Mouse (Mus musculus) kidney, postnatal 0 days (tissue): Measurements from ENCODE around the gene Gpr160. TPM values are rescaled to one million over a fixed set of nuclear protein-coding genes. Genes with fewer than 3 reads are reported as not detected.
"Not testable (repeated sequence)": the region's sequence is repeated elsewhere in the genome, so short reads cannot be mapped to it uniquely, and the experiment has no call there.

Experiments used
- ATAC-seq: fragments of 200-750 bp; cut with Nextera tagmentation; replicated peaks from 2 replicates; pipeline ENCODE4 v1.8.0; 2017; ENCODE audit warnings: low read depth, moderate number of reproducible peaks, moderate TSS enrichment, moderate library complexity; ENCODE audit not compliant: low FRiP score
- DNase-seq: peaks from one replicate; pipeline ENCODE4 v3.0.0-alpha.2; 2016; ENCODE audit warnings: low spot score
- H3K27ac ChIP-seq: fragments of 300-500 bp; sonication (generic); 2 replicates; pipeline ENCODE4 v1.5.1; 2014; ENCODE audit warnings: mild to moderate bottlenecking
- H3K27me3 ChIP-seq: fragments of 300-500 bp; sonication (generic); 2 replicates; pipeline ENCODE4 v1.6.1; 2014; ENCODE audit warnings: low read length, mixed read lengths; ENCODE audit not compliant: insufficient read depth
- H3K36me3 ChIP-seq: fragments of 300-500 bp; sonication (generic); 2 replicates; pipeline ENCODE4 v1.6.1; 2014; ENCODE audit warnings: low read length, mixed read lengths; ENCODE audit not compliant: insufficient read depth
- H3K4me1 ChIP-seq: fragments of 300-500 bp; sonication (generic); replicated peaks from 2 replicates; pipeline ENCODE4 v1.6.1; 2014; ENCODE audit warnings: antibody characterized with exemption, low read length, mixed read lengths; ENCODE audit not compliant: insufficient read depth
- H3K4me2 ChIP-seq: fragments of 300-500 bp; sonication (generic); 2 replicates; pipeline ENCODE4 v1.6.1; 2014; ENCODE audit warnings: mild to moderate bottlenecking, low read length, moderate library complexity, mixed read lengths
- H3K4me3 ChIP-seq: fragments of 300-500 bp; sonication (generic); replicated peaks from 2 replicates; pipeline ENCODE4 v1.5.1; 2014; ENCODE audit warnings: low read depth, low read length
- H3K9ac ChIP-seq: fragments of 300-500 bp; sonication (generic); 2 replicates; pipeline ENCODE4 v1.6.1; 2014; ENCODE audit warnings: low read depth, low read length
- H3K9me3 ChIP-seq: fragments of 300-500 bp; sonication (generic); replicated peaks from 2 replicates; pipeline ENCODE4 v1.6.1; 2016; ENCODE audit warnings: low read length, inconsistent platforms, mixed read lengths
- CTCF ChIP-seq: IDR thresholded peaks from 2 replicates; pipeline ENCODE4 v1.5.1; 2016; ENCODE audit warnings: antibody characterized with exemption, low read depth, mild to moderate bottlenecking, moderate library complexity
- WGBS: fragments of 180-500 bp; shearing (Covaris S2); extraction: QIAGEN DNeasy Blood & Tissue Kit; methylation state at CpG from one replicate; pipeline ENCODE4 v1.1.7; 2014; 5-methylcytosine and 5-hydroxymethylcytosine counted together
- polyA plus RNA-seq: library from polyadenylated mRNA; unstranded; fragments of >200 nt; fragmentation: Nextera tagmentation; extraction: Ambion mirVana; gene quantifications from 2 replicates; pipeline ENCODE4 v1.2.1, GENCODE M21; 2015

The Gpr160 gene
- polyA plus RNA-seq, 1 experiment from 2014 or later, result 24.2 TPM

DNA sequence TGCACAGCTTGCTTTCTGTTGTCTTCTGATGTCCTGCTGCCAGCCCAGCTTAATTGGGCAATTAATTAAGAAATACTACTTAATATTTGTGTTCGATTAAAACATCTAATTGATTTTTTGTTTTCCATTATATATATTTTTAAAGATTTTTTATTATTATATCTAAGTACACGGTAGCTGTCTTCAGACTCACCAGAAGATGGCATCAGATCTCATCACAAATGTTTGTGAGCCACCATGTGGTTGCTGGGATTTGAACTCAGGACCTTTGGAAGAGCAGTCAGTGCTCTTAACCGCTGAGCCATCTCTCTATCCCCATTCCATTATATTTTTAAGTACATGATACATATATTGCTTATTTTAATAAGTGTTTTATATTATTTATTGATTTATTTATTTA, 22.5 kb upstream of the Gpr160 start:
- TF ChIP-seq CTCF, result peak; percentile 19; the same call in 1 of the 2 replicates
- Histone ChIP-seq H3K4me2 (no peak overlapping the region), H3K27me3 (no peaks in the 10 kb centered on the region), H3K9me3 (no peaks in the 10 kb centered on the region), H3K4me1 (no peaks in the 10 kb centered on the region), H3K4me3 (no peak overlapping the region), H3K36me3 (no peaks in the 10 kb centered on the region), H3K9ac (no peak overlapping the region), H3K27ac (no peak overlapping the region)
- WGBS, result 89% methylated on average over 3 of the region's 3 CpGs
- no peak for DNase-seq
- no peak for ATAC-seq

DNA sequence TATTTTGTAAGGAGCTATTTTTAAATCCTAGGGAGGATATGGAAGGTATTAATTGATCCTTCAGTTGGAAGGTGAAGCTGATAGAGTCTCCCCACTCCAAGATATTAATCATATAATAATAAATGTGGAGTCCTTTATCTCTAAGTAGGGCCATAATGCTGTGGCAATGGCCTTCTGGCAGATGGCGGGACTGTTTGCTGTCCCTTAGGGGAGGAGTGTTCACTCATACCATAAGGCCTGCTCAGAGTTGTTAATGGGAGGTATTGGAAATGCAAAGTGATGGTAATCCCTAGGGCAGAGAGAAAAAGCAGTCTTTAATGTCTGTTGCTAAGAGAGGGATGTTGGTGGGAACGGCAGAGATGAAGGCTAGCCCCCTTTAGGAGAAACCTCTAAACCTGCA, 10.0 kb upstream of the Gpr160 start:
- H3K4me3 ChIP-seq, result no peak overlapping the region
- H3K27ac ChIP-seq, result no peak overlapping the region
- H3K4me2 ChIP-seq, result no peak overlapping the region
- ATAC-seq, result no peak
- no peak for DNase-seq
- no peaks in the 10 kb centered on the region for H3K4me1 ChIP-seq
- TF ChIP-seq CTCF, result no peak
- H3K9me3 ChIP-seq, result no peaks in the 10 kb centered on the region
- 73% methylated on average over 2 of the region's 2 CpGs for WGBS
- H3K36me3 ChIP-seq, result no peaks in the 10 kb centered on the region
- H3K9ac ChIP-seq, result no peak overlapping the region
- H3K27me3 ChIP-seq, result no peaks in the 10 kb centered on the region

DNA sequence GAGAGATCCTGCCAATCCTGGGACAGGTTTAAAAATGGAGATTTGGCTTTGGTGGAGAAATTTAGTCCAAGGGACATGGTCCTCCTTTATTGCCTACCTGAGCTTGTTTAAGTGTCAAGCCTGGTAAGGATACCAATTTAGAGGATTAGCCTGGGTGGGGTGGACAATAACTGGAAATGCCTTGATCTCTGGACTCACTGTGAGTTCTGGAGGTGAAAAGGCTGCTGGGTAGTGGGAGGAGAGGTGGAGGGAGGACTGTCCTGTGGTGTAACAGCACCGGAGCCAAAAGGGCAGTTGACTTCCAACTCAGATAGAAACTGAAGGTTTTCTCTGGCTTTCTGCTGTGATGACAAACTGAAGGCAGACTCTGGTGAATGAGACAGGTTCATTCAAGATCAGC, 8.3 kb upstream of the Gpr160 start:
- ATAC-seq, result no peak

DNA sequence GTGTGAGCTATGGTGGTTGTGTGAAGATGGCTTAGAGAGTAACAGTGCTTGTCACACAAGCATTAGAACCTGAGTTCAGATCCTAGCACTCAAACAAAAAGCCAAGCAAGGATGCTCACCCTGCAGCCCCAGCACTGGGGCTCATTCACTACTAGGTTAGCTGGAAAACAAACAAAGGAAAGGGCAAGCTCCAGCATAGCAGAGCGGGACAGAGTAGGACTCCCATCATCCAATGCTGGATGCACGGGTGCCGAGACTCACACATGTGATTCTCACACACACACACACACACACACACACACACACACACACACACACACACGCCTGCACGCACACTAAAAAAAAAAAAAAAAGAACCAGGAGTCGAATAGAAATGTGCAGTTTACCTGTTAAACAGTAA, 4.3 kb upstream of the Gpr160 start:
- Histone ChIP-seq H3K9me3 (no peaks in the 10 kb centered on the region), H3K27ac (no peak overlapping the region), H3K4me3 (no peak overlapping the region), H3K27me3 (no peaks in the 10 kb centered on the region), H3K4me1 (no peaks in the 10 kb centered on the region), H3K4me2 (no peak overlapping the region), H3K36me3 (no peaks in the 10 kb centered on the region), H3K9ac (no peak overlapping the region)
- TF ChIP-seq CTCF, result no peak
- no peak for ATAC-seq
- no peak for DNase-seq
- 60% methylated on average over 5 of the region's 6 CpGs for WGBS

More for the DNA sequence above, 8.3 kb upstream of the Gpr160 start:
- WGBS, result 46% methylated on average over 1 of the region's 1 CpGs
- no peaks in the 10 kb centered on the region for H3K36me3 ChIP-seq
- TF ChIP-seq CTCF, result no peak
- H3K27ac ChIP-seq, result no peak overlapping the region
- no peaks in the 10 kb centered on the region for H3K9me3 ChIP-seq
- no peak for DNase-seq
- no peaks in the 10 kb centered on the region for H3K4me1 ChIP-seq
- H3K9ac ChIP-seq, result no peak overlapping the region
- no peaks in the 10 kb centered on the region for H3K27me3 ChIP-seq
- no peak overlapping the region for H3K4me2 ChIP-seq
- no peak overlapping the region for H3K4me3 ChIP-seq

DNA sequence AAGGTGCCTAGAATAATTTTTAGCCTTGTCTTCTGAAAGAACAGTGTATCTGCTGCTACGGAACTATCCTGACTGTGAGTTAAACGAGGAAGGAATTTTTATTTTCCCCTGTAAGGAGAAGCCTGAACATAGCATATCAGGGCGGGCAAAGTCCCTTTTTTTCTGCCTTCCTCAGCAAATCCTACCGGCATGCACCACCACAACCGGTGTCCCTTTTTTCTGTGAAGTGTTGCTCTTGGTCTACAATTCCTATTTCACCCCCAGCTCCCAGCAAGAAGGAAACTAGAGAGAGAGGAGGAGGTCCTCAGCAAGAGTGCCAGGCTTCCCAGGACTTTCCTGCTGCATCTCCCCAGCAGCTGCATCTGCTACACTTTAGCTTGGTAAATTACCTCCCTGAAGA, 2.2 kb upstream of the Gpr160 start:
- DNase-seq, result no peak
- 75% methylated on average over 5 of the region's 5 CpGs for WGBS
- no peak for ATAC-seq
- H3K27ac ChIP-seq, result no peak overlapping the region
- no peaks in the 10 kb centered on the region for H3K9me3 ChIP-seq
- H3K9ac ChIP-seq, result no peak overlapping the region
- H3K4me2 ChIP-seq, result no peak overlapping the region
- H3K4me3 ChIP-seq, result no peak overlapping the region
- TF ChIP-seq CTCF, result no peak
- H3K27me3 ChIP-seq, result no peaks in the 10 kb centered on the region
- H3K36me3 ChIP-seq, result no peaks in the 10 kb centered on the region
- no peaks in the 10 kb centered on the region for H3K4me1 ChIP-seq

DNA sequence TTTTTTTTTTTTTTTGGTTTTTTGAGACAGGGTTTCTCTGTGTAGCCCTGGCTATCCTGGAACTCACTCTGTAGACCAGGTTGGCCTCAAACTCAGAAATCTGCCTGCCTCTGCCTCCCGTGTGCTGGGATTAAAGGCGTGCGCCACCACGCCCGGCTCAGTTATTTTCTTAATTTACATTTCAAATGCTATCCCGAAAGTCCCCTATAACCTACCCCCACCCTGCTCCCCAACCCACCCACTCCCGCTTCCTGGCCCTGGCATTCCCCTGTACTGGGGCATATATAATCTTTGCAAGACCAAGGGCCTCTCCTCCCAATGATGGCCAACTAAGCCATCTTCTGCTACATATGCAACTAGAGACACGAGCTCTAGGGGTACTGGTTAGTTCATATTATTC, 3.8 kb downstream of the Gpr160 start:
- H3K27me3 ChIP-seq, H3K4me1 ChIP-seq: not testable (repeated sequence)
- 96% methylated on average over 8 of the region's 8 CpGs for WGBS

DNA sequence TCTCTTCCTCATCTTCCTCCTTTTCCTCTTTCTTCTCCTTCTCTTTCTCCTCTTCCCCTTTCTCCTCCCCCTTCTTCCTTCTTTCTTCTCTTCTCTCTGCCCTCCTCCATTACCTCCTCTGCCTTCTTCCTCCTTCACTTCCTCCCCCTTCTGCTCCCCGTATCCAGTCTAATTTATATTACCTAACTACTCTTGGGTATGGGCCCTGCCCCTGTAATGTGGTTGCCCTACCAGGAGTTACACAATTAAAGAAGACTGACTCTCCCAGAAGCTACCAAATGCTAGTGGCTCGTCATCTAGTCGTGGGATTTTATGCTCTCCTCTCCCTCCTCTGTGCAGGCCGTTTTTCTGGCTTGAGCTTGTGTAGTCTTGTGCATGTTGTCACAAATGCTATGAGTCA, 5.0 kb downstream of the Gpr160 start:
- no peaks in the 10 kb centered on the region for H3K9me3 ChIP-seq
- no peak for DNase-seq
- H3K4me3 ChIP-seq, result no peak overlapping the region
- no peak overlapping the region for H3K9ac ChIP-seq
- no peaks in the 10 kb centered on the region for H3K36me3 ChIP-seq
- H3K27ac ChIP-seq, result no peak overlapping the region
- no peak for TF ChIP-seq CTCF
- H3K27me3 ChIP-seq, result no peaks in the 10 kb centered on the region
- ATAC-seq, result no peak
- H3K4me2 ChIP-seq, result no peak overlapping the region
- 66% methylated on average over 4 of the region's 4 CpGs for WGBS
- no peaks in the 10 kb centered on the region for H3K4me1 ChIP-seq

More for the DNA sequence above, 3.8 kb downstream of the Gpr160 start:
- DNase-seq, ATAC-seq, H3K27ac ChIP-seq, H3K9ac ChIP-seq, H3K4me3 ChIP-seq, H3K9me3 ChIP-seq, H3K36me3 ChIP-seq, H3K4me2 ChIP-seq: not testable (repeated sequence)
